ENCODE assay signal across 30 mouse cellular contexts in the genomic region with DNA sequence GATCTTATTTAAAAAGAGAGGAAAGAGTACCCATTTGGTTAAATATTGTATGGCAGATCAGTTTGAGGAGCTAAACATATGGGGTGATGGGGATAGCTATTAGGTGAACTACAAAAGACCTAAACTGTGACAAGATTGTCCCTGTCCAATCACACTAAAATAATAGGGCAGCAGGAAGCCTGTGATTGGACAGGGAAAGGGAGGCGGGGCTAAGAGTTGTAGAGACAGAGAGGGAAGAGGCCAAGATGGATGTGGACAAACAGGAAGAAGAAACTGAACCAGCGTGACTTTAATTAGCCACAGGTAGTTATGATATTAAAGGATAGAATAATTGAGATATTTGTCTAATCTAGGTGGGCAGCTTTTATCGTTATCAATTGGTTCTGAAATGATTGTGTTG.
"Had no signal": no experiment of that assay in that cellular context is flagged by ENCODE, and none has a peak within 500 bp of the region (broad histone marks: within the 10 kb centered on the region; RNA-seq: fewer than 3 reads in every experiment).

No protein-coding gene starts in this region.

- H3K9me3 ChIP-seq: limb, embryonic 10.5 days; limb, embryonic 12.5 days; limb, embryonic 13.5 days; limb, embryonic 15.5 days; liver, embryonic 12.5 days; liver, embryonic 13.5 days; liver, embryonic 15.5 days; lung, embryonic 15.5 days; midbrain, embryonic 10.5 days; midbrain, embryonic 12.5 days; midbrain, embryonic 13.5 days; midbrain, embryonic 15.5 days; neural tube, embryonic 12.5 days had no signal

- H3K27me3 ChIP-seq: limb, embryonic 13.5 days; limb, embryonic 15.5 days; liver, embryonic 12.5 days; liver, embryonic 13.5 days; liver, embryonic 15.5 days; lung, embryonic 15.5 days; midbrain, embryonic 12.5 days; midbrain, embryonic 13.5 days; midbrain, embryonic 15.5 days; neural tube, embryonic 12.5 days had no signal

- H3K4me2 ChIP-seq: limb, embryonic 12.5 days; limb, embryonic 13.5 days; limb, embryonic 15.5 days; liver, embryonic 11.5 days; liver, embryonic 12.5 days; liver, embryonic 13.5 days; liver, embryonic 15.5 days; lung, embryonic 14.5 days; lung, embryonic 15.5 days; midbrain, embryonic 11.5 days; midbrain, embryonic 12.5 days; midbrain, embryonic 13.5 days; midbrain, embryonic 15.5 days; neural tube, embryonic 12.5 days had no signal

- H3K4me1 ChIP-seq: liver, embryonic 13.5 days; lung, embryonic 15.5 days; megakaryocyte, embryonic 14.5 days had no signal

- H3K27ac ChIP-seq: limb, embryonic 10.5 days; limb, embryonic 12.5 days; limb, embryonic 13.5 days; limb, embryonic 15.5 days; liver, embryonic 12.5 days; liver, embryonic 13.5 days; liver, embryonic 14.5 days; liver, embryonic 15.5 days; lung, embryonic 15.5 days; macrophage; midbrain, embryonic 10.5 days; midbrain, embryonic 12.5 days; midbrain, embryonic 13.5 days; midbrain, embryonic 15.5 days; neural tube, embryonic 12.5 days had no signal

- H3K36me3 ChIP-seq: limb, embryonic 10.5 days; limb, embryonic 12.5 days; limb, embryonic 13.5 days; limb, embryonic 15.5 days; liver, embryonic 12.5 days; liver, embryonic 13.5 days; liver, embryonic 15.5 days; lung, embryonic 15.5 days; midbrain, embryonic 10.5 days; midbrain, embryonic 12.5 days; midbrain, embryonic 13.5 days; midbrain, embryonic 15.5 days; neural tube, embryonic 12.5 days had no signal

- H3K4me3 ChIP-seq: limb, embryonic 10.5 days; limb, embryonic 12.5 days; limb, embryonic 13.5 days; limb, embryonic 15.5 days; liver, embryonic 12.5 days; liver, embryonic 13.5 days; liver, embryonic 15.5 days; lung, embryonic 15.5 days; megakaryocyte, embryonic 14.5 days; midbrain, embryonic 10.5 days; midbrain, embryonic 12.5 days; midbrain, embryonic 13.5 days; midbrain, embryonic 15.5 days; myocyte; neural tube, embryonic 12.5 days had no signal

- H3K9ac ChIP-seq: limb, embryonic 12.5 days; limb, embryonic 13.5 days; limb, embryonic 15.5 days; liver, embryonic 12.5 days; liver, embryonic 13.5 days; liver, embryonic 14.5 days; liver, embryonic 15.5 days; liver, postnatal 0 days; lung, embryonic 14.5 days; lung, embryonic 15.5 days; midbrain, embryonic 12.5 days; midbrain, embryonic 13.5 days; midbrain, embryonic 15.5 days; neural tube, embryonic 12.5 days had no signal

- DNase-seq: left cerebral cortex, postnatal 4 days; liver; liver, embryonic 13.5 days; liver, postnatal 0 days; lung, adult 18-20 months; lung, adult 2 months; lung, embryonic 14.5 days; lung, postnatal 10 days; lung, postnatal 14 days; lung, postnatal 36 days; lung, postnatal 4 days; midbrain, embryonic 14.5 days had no signal
